Mouse (Mus musculus): Measurements from ENCODE around the gene Gabpb1. TPM values are rescaled to one million over a fixed set of nuclear protein-coding genes. Genes with fewer than 3 reads are reported as not detected.
"Not testable (repeated sequence)": the region's sequence is repeated elsewhere in the genome, so short reads cannot be mapped to it uniquely, and the experiment has no call there.

The Gabpb1 gene
- polyA plus RNA-seq, 1 experiment from 2014 or later = 87.1 TPM

- Histone ChIP-seq H3K4me3 (ENCODE audit: low read depth, low read length) (no peak overlapping the region), H3K27me3 (ENCODE audit: control insufficient read depth, insufficient read depth, low read length) (no peaks in the 10 kb centered on the region), H3K36me3 (ENCODE audit: control insufficient read depth, insufficient read depth, low read length) (no peaks in the 10 kb centered on the region), H3K9me3 (ENCODE audit: control insufficient read depth, low read length) (no peaks in the 10 kb centered on the region), H3K27ac (ENCODE audit: low read depth, low read length) (no peak overlapping the region), H3K4me1 (replicated peaks; ENCODE audit: control insufficient read depth, insufficient read depth, low read length) (no peaks in the 10 kb centered on the region), H3K9ac (ENCODE audit: low read length) (no peak overlapping the region), H3K4me2 (ENCODE audit: low read depth, low read length, severe bottlenecking) (no peak overlapping the region)
- DNase-seq (ENCODE audit: low spot score) (no peak), ATAC-seq (replicated peaks; ENCODE audit: low FRiP score) (no peak)
- WGBS = 85% methylated on average over 9 of the region's 9 CpGs
Measured at GRCm38 (mm10) chr2:126628455-126628995, 47.6 kb downstream of the Gabpb1 start.

DNA sequence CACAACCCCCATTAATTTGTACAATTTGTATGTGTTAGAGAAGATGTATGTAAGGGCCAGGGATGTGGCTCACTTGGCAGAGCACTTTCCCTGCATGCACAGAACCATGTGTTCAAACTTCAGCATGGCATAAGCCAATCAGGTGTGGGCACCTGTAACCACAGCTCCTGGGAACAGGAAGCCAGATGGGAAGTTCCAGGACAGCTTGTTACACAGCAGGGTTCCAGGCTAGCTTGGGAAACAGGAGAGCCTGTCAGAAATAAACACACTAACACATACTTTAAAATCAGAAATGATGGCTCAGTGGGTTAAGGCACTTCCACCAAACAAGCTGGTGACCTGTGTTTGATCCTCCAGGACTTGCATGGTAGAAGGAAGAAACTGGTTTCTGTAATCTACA is 53.0 kb downstream of the Gabpb1 start:
- Histone ChIP-seq H3K9me3 (ENCODE audit: control insufficient read depth, low read length) (no peaks in the 10 kb centered on the region), H3K27ac (ENCODE audit: low read depth, low read length) (no peak overlapping the region), H3K4me2 (ENCODE audit: low read depth, low read length, severe bottlenecking) (no peak overlapping the region), H3K27me3 (ENCODE audit: control insufficient read depth, insufficient read depth, low read length) (no peaks in the 10 kb centered on the region), H3K36me3 (ENCODE audit: control insufficient read depth, insufficient read depth, low read length) (no peaks in the 10 kb centered on the region), H3K4me3 (ENCODE audit: low read depth, low read length) (no peak overlapping the region), H3K4me1 (replicated peaks; ENCODE audit: control insufficient read depth, insufficient read depth, low read length) (0 out of 2 replicates have a peak, but pooled peaks cover 1% of the 10 kb centered on the region), H3K9ac (ENCODE audit: low read length) (no peak overlapping the region)
- DNase-seq (ENCODE audit: low spot score) (no peak), ATAC-seq (replicated peaks; ENCODE audit: low FRiP score) (no peak)

DNA sequence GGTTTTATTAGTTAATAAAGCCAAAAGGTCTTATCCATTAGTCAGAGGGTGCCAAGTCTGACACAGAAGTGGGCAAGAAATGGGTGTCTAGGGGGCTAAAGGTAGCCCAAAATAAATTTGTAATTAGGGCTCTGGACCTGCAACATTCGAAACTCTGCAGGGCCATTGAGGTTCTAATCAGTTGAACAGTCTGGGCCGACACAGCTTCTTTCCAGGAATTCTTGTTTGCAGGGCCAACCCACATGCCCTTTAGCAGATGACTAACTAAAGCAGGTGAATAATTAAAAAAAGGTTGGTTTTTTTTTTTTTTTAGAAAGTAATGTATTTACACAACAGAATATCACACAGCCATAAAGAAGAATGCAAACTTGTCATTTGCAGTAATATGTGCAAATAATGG is 53.7 kb downstream of the Gabpb1 start:
- Histone ChIP-seq H3K4me2 (ENCODE audit: low read depth, low read length, severe bottlenecking) (no peak overlapping the region), H3K27ac (ENCODE audit: low read depth, low read length) (no peak overlapping the region), H3K9ac (ENCODE audit: low read length) (no peak overlapping the region), H3K9me3 (ENCODE audit: control insufficient read depth, low read length) (no peaks in the 10 kb centered on the region), H3K4me3 (ENCODE audit: low read depth, low read length) (no peak overlapping the region), H3K27me3 (ENCODE audit: control insufficient read depth, insufficient read depth, low read length) (no peaks in the 10 kb centered on the region), H3K4me1 (replicated peaks; ENCODE audit: control insufficient read depth, insufficient read depth, low read length) (0 out of 2 replicates have a peak, but pooled peaks cover 1% of the 10 kb centered on the region), H3K36me3 (ENCODE audit: control insufficient read depth, insufficient read depth, low read length) (no peaks in the 10 kb centered on the region)
- 81% methylated on average over 2 of the region's 2 CpGs for WGBS
- DNase-seq (ENCODE audit: low spot score) (no peak), ATAC-seq (replicated peaks; ENCODE audit: low FRiP score) (no peak)

DNA sequence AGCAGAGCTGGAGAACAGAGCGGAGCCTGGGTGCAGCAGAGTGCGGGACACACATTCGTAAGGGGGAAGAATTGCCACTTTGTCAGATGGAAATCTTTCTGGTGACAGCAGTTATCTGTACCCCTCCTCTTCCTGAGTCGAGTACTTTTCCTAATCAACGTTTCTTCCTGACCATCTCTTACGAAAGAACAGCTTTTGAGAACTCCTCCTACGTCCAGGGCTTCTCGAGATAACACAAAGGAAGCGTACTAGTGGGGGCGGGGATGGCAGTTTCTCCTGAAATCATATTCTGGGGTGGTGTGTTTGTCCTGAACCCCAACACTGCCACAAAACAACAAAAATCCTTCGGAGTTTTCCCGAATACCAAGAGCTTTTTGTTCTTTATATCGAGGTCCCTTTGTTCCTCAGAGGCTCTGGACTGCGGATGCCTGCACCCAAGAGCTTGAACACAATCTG is 56.9 kb downstream of the Gabpb1 start, which contains the start of gene Hdc:
Gene Hdc (minus strand): TSS at position 51 of the 456 bp plus-strand sequence.
- Histone ChIP-seq H3K27me3 (ENCODE audit: control insufficient read depth, insufficient read depth, low read length) (no peaks in the 10 kb centered on the region), H3K9me3 (ENCODE audit: control insufficient read depth, low read length) (no peaks in the 10 kb centered on the region), H3K4me1 (replicated peaks; ENCODE audit: control insufficient read depth, insufficient read depth, low read length) (0 out of 2 replicates have a peak, but pooled peaks cover 1% of the 10 kb centered on the region), H3K9ac (ENCODE audit: low read length) (no peak within 1 kb of the TSS), H3K36me3 (ENCODE audit: control insufficient read depth, insufficient read depth, low read length) (no peaks in the 10 kb centered on the region), H3K27ac (ENCODE audit: low read depth, low read length) (no peak within 1 kb of the TSS), H3K4me2 (ENCODE audit: low read depth, low read length, severe bottlenecking) (no peak within 1 kb of the TSS), H3K4me3 (ENCODE audit: low read depth, low read length) (no peak within 1 kb of the TSS)
- DNase-seq (ENCODE audit: low spot score) = no peak
- 76% methylated on average over 14 of the region's 14 CpGs for WGBS
- ATAC-seq (replicated peaks; ENCODE audit: low FRiP score) = no peak

DNA sequence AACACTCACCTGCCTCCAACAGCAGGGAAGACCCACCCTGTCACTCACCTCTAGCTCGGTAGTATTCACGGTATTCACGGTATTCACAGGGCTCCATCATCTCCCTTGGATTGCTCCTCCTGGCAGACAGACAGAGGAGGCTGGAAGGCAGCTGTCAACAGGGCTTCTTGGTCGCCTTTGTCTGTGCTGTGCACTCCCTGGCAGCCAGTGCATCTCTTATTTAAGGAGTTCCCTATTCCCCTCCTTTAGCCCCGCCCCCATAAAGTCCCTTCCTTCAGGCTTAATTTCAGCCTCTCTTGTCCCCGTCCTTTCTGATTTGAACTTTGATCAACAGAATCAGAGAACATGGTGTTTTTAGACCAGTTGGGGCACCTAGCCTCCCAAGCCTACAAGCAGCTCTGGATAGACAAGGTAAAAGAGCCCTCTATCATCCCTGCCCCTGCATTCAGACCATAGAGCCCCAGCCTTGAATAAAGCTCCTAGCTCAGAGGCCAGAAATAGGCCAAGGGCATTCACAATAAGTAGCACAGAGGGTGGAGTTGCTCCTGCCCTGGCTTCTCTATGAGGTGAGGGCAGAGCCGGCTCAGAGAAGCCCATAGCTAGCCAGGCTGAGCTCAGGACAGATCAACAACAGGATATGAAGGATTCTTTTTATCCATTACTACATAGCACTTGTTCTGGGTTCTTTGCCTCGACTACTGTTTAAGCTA is 57.5 kb downstream of the Gabpb1 start:
- H3K9ac ChIP-seq (ENCODE audit: low read length) = no peak overlapping the region

GRCm38 (mm10) chr2:126615355-126615754 is 60.8 kb downstream of the Gabpb1 start:
- Histone ChIP-seq H3K27ac (ENCODE audit: low read depth, low read length) (no peak overlapping the region), H3K4me3 (ENCODE audit: low read depth, low read length) (no peak overlapping the region), H3K27me3 (ENCODE audit: control insufficient read depth, insufficient read depth, low read length) (no peaks in the 10 kb centered on the region), H3K9me3 (ENCODE audit: control insufficient read depth, low read length) (no peaks in the 10 kb centered on the region), H3K9ac (ENCODE audit: low read length) (no peak overlapping the region), H3K36me3 (ENCODE audit: control insufficient read depth, insufficient read depth, low read length) (no peaks in the 10 kb centered on the region), H3K4me1 (replicated peaks; ENCODE audit: control insufficient read depth, insufficient read depth, low read length) (0 out of 2 replicates have a peak, but pooled peaks cover 1% of the 10 kb centered on the region), H3K4me2 (ENCODE audit: low read depth, low read length, severe bottlenecking) (no peak overlapping the region)
- DNase-seq (ENCODE audit: low spot score) (no peak), ATAC-seq (replicated peaks; ENCODE audit: low FRiP score) (no peak)
- 85% methylated on average over 3 of the region's 3 CpGs for WGBS

More for the DNA sequence above, 57.5 kb downstream of the Gabpb1 start:
- Histone ChIP-seq H3K27me3 (ENCODE audit: control insufficient read depth, insufficient read depth, low read length) (no peaks in the 10 kb centered on the region), H3K4me3 (ENCODE audit: low read depth, low read length) (no peak overlapping the region), H3K4me1 (replicated peaks; ENCODE audit: control insufficient read depth, insufficient read depth, low read length) (0 out of 2 replicates have a peak, but pooled peaks cover 1% of the 10 kb centered on the region), H3K4me2 (ENCODE audit: low read depth, low read length, severe bottlenecking) (no peak overlapping the region), H3K27ac (ENCODE audit: low read depth, low read length) (no peak overlapping the region), H3K36me3 (ENCODE audit: control insufficient read depth, insufficient read depth, low read length) (no peaks in the 10 kb centered on the region), H3K9me3 (ENCODE audit: control insufficient read depth, low read length) (no peaks in the 10 kb centered on the region)
- ATAC-seq (replicated peaks; ENCODE audit: low FRiP score) (no peak), DNase-seq (ENCODE audit: low spot score) (no peak)
- WGBS = 27% methylated on average over 8 of the region's 8 CpGs

GRCm38 (mm10) chr2:126609600-126609999 is 66.5 kb downstream of the Gabpb1 start:
- H3K4me2 ChIP-seq (ENCODE audit: low read depth, low read length, severe bottlenecking); H3K36me3 ChIP-seq (ENCODE audit: control insufficient read depth, insufficient read depth, low read length); H3K4me3 ChIP-seq (ENCODE audit: low read depth, low read length); DNase-seq (ENCODE audit: low spot score); H3K27me3 ChIP-seq (ENCODE audit: control insufficient read depth, insufficient read depth, low read length); H3K9me3 ChIP-seq (ENCODE audit: control insufficient read depth, low read length); H3K27ac ChIP-seq (ENCODE audit: low read depth, low read length); H3K9ac ChIP-seq (ENCODE audit: low read length); ATAC-seq (replicated peaks; ENCODE audit: low FRiP score); H3K4me1 ChIP-seq (replicated peaks; ENCODE audit: control insufficient read depth, insufficient read depth, low read length): not testable (repeated sequence)
- 81% methylated on average over 12 of the region's 12 CpGs for WGBS

DNA sequence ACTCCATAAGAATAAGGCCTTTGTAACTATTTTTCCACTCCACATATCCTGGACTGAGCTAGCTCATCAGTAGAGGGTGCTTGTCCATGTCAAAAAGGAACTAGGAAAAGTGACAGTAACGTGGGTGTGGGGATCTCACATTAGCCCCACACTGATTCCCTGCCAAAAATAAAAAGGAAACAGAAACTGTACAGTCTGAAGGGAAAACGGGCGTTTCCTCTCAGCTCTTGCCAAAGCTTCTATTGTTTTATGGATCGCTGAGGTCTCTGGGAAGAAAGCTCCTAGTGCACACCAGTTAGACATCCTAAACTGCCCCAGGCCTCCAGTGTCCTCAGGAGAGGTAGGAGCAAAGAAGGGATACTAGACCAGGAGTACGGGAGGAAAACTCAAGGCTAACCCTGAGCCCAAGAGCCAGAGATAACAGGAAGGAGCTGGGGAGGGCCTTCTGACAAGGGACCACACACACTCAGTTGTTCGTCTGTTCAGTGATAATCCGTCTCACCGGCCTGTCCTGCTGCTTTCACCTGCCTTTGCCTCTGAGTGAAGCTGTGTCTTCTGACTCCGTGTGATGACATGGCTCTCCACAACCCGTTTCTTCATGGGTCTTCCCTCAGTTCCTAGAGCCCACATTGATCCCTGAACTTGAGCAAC is 68.5 kb downstream of the Gabpb1 start:
- H3K36me3 ChIP-seq (ENCODE audit: control insufficient read depth, insufficient read depth, low read length) = no peaks in the 10 kb centered on the region
- no peak overlapping the region for H3K9ac ChIP-seq (ENCODE audit: low read length)
- H3K4me2 ChIP-seq (ENCODE audit: low read depth, low read length, severe bottlenecking) = no peak overlapping the region
- H3K9me3 ChIP-seq (ENCODE audit: control insufficient read depth, low read length) = no peaks in the 10 kb centered on the region
- no peaks in the 10 kb centered on the region for H3K27me3 ChIP-seq (ENCODE audit: control insufficient read depth, insufficient read depth, low read length)
- no peaks in the 10 kb centered on the region for H3K4me1 ChIP-seq (replicated peaks; ENCODE audit: control insufficient read depth, insufficient read depth, low read length)
- no peak for ATAC-seq (replicated peaks; ENCODE audit: low FRiP score)
- H3K4me3 ChIP-seq (ENCODE audit: low read depth, low read length) = no peak overlapping the region
- WGBS = 77% methylated on average over 10 of the region's 10 CpGs
- DNase-seq (ENCODE audit: low spot score) = no peak
- no peak overlapping the region for H3K27ac ChIP-seq (ENCODE audit: low read depth, low read length)

Measured in forebrain, embryonic 11.5 days (tissue).